Mouse (Mus musculus) MEL (cell line): ENCODE data around the gene Atp2a3. TPM values are rescaled to one million over a fixed set of nuclear protein-coding genes. Genes with fewer than 3 reads are reported as not detected.

Source experiments
- DNase-seq: peaks from one replicate; pipeline ENCODE4 v3.0.0; 2011; ENCODE audit warnings: low read depth, low spot score
- H3K27ac ChIP-seq: 2 replicates; pipeline ENCODE4 v1.5.1; 2012; ENCODE audit warnings: low read depth, mild to moderate bottlenecking, control low read depth, low read length, moderate library complexity; ENCODE audit not compliant: control insufficient read depth
- H3K27me3 ChIP-seq, 2 experiments: fragments of 150-350 bp in 1 of 2; sonication (generic) in 1 of 2; 2 replicates each; pipeline ENCODE4 v1.6.1; 2012; ENCODE audit warnings: low read length in 2 of 2, mild to moderate bottlenecking in 2 of 2, improper control_type of control experiment in 1 of 2, moderate library complexity in 1 of 2; ENCODE audit not compliant: insufficient read depth in 2 of 2, control insufficient read depth in 1 of 2
- H3K36me3 ChIP-seq, 2 experiments: 2 replicates each; pipeline ENCODE4 v1.6.1; 2012 to 2014; ENCODE audit warnings: low read length in 2 of 2, improper control_type of control experiment in 1 of 2, inconsistent platforms in 1 of 2, mild to moderate bottlenecking in 1 of 2; ENCODE audit not compliant: insufficient read depth in 2 of 2, control insufficient read depth in 1 of 2
- H3K4me1 ChIP-seq, 2 experiments: fragments of 150-350 bp in 1 of 2; sonication (generic) in 1 of 2; 2 replicates each; pipeline ENCODE4 v1.6.1; 2012; ENCODE audit warnings: low read length in 2 of 2, improper control_type of control experiment in 1 of 2, mild to moderate bottlenecking in 1 of 2; ENCODE audit not compliant: insufficient read depth in 2 of 2, control insufficient read depth in 1 of 2
- H3K4me3 ChIP-seq, 2 experiments: fragments of 150-350 bp in 1 of 2; sonication (generic) in 1 of 2; 2 replicates each; pipeline ENCODE4 v1.5.1; 2012; ENCODE audit warnings: low read depth in 2 of 2, low read length in 2 of 2, mild to moderate bottlenecking in 2 of 2, moderate library complexity in 2 of 2, control low read depth in 1 of 2, improper control_type of control experiment in 1 of 2; ENCODE audit not compliant: control insufficient read depth in 1 of 2, insufficient read depth in 1 of 2
- H3K79me2 ChIP-seq: 2 replicates; pipeline ENCODE4 v1.6.1; 2012; ENCODE audit warnings: mild to moderate bottlenecking, low read length, moderate library complexity; ENCODE audit not compliant: control insufficient read depth, poor library complexity, insufficient read depth
- H3K9ac ChIP-seq: 2 replicates; pipeline ENCODE4 v1.6.1; 2012; ENCODE audit warnings: low read depth, mild to moderate bottlenecking, control low read depth, low read length, moderate library complexity; ENCODE audit not compliant: control insufficient read depth, poor library complexity, severe bottlenecking
- H3K9me3 ChIP-seq: fragments of 150-350 bp; sonication (generic); replicated peaks from 2 replicates; pipeline ENCODE4 v1.6.1; 2012; ENCODE audit warnings: mild to moderate bottlenecking, low read length, improper control_type of control experiment, moderate library complexity; ENCODE audit not compliant: insufficient read depth
- BHLHE40 ChIP-seq: IDR thresholded peaks from 2 replicates; pipeline ENCODE4 v1.6.1; 2012; ENCODE audit warnings: low read depth, mild to moderate bottlenecking, inconsistent platforms, low read length, improper control_type of control experiment, borderline replicate concordance
- CHD1 ChIP-seq: IDR thresholded peaks from 2 replicates; pipeline ENCODE4 v1.6.1; 2012; ENCODE audit warnings: low read depth, mild to moderate bottlenecking, inconsistent platforms, low read length, improper control_type of control experiment
- CTCF ChIP-seq, 3 experiments: IDR thresholded peaks in 2 of 3; conservative IDR thresholded peaks in 1 of 3; 2 replicates each; pipeline ENCODE4 v1.5.1; 2011 to 2012; ENCODE audit warnings: low read length in 3 of 3, low read depth in 2 of 3, mild to moderate bottlenecking in 2 of 3, improper control_type of control experiment in 1 of 3, inconsistent platforms in 1 of 3, mixed read lengths in 1 of 3, moderate library complexity in 1 of 3; ENCODE audit not compliant: control insufficient read depth in 1 of 3, insufficient read depth in 1 of 3, poor library complexity in 1 of 3, severe bottlenecking in 1 of 3
- E2F4 ChIP-seq: IDR thresholded peaks from 2 replicates; pipeline ENCODE4 v1.6.1; 2011; ENCODE audit warnings: low read depth, low read length, improper control_type of control experiment, borderline replicate concordance
- EP300 ChIP-seq, 2 experiments: IDR thresholded peaks; 2 replicates each; pipeline ENCODE4 v1.6.1; 2011; ENCODE audit warnings: improper control_type of control experiment in 2 of 2, low read length in 2 of 2, low read depth in 1 of 2, mild to moderate bottlenecking in 1 of 2
- ETS1 ChIP-seq: IDR thresholded peaks from 2 replicates; pipeline ENCODE4 v1.6.1; 2012; ENCODE audit warnings: low read depth, mild to moderate bottlenecking, inconsistent platforms, low read length, improper control_type of control experiment, moderate library complexity
- GATA1 ChIP-seq: IDR thresholded peaks from 2 replicates; pipeline ENCODE4 v1.6.1; 2011; ENCODE audit warnings: low read depth, low read length, improper control_type of control experiment
- JUND ChIP-seq: IDR thresholded peaks from 2 replicates; pipeline ENCODE4 v1.6.1; 2011; ENCODE audit warnings: low read depth, mild to moderate bottlenecking, improper control_type of control experiment, low read length
- MAX ChIP-seq: IDR thresholded peaks from 2 replicates; pipeline ENCODE4 v1.6.1; 2011; ENCODE audit warnings: low read length, improper control_type of control experiment
- MAZ ChIP-seq: IDR thresholded peaks from 2 replicates; pipeline ENCODE4 v1.6.1; 2012; ENCODE audit warnings: low read depth, mild to moderate bottlenecking, inconsistent platforms, low read length, improper control_type of control experiment
- MYB ChIP-seq: IDR thresholded peaks from 2 replicates; pipeline ENCODE4 v1.6.1; 2011; ENCODE audit warnings: mild to moderate bottlenecking, low read depth, low read length, improper control_type of control experiment
- MYC ChIP-seq: IDR thresholded peaks from 2 replicates; pipeline ENCODE4 v1.6.1; 2011; ENCODE audit warnings: low read depth, mild to moderate bottlenecking, low read length, improper control_type of control experiment, moderate library complexity
- NRF1 ChIP-seq: IDR thresholded peaks from 2 replicates; pipeline ENCODE4 v1.6.1; 2014; ENCODE audit warnings: low read depth, mild to moderate bottlenecking, inconsistent platforms, low read length, improper control_type of control experiment, moderate library complexity; ENCODE audit not compliant: poor library complexity, insufficient read depth, severe bottlenecking
- POLR2AphosphoS2 ChIP-seq: IDR thresholded peaks from 2 replicates; pipeline ENCODE4 v1.6.1; 2011; ENCODE audit warnings: low read length, improper control_type of control experiment
- POLR2AphosphoS5 ChIP-seq: IDR thresholded peaks from 2 replicates; pipeline ENCODE4 v1.6.1; 2012; ENCODE audit warnings: low read depth, borderline replicate concordance, mild to moderate bottlenecking, inconsistent platforms, low read length, moderate library complexity, mixed read lengths
- RAD21 ChIP-seq: IDR thresholded peaks from 2 replicates; pipeline ENCODE4 v1.6.1; 2011; ENCODE audit warnings: mild to moderate bottlenecking, low read depth, low read length, improper control_type of control experiment
- RCOR1 ChIP-seq: IDR thresholded peaks from 2 replicates; pipeline ENCODE4 v1.6.1; 2012; ENCODE audit warnings: low read depth, mild to moderate bottlenecking, inconsistent platforms, low read length, improper control_type of control experiment
- SIN3A ChIP-seq: IDR thresholded peaks from 2 replicates; pipeline ENCODE4 v1.6.1; 2012; ENCODE audit warnings: low read length, improper control_type of control experiment, inconsistent platforms
- SMC3 ChIP-seq: IDR thresholded peaks from 2 replicates; pipeline ENCODE4 v1.6.1; 2011; ENCODE audit warnings: low read depth, low read length, improper control_type of control experiment
- TAL1 ChIP-seq: IDR thresholded peaks from 2 replicates; pipeline ENCODE4 v1.6.1; 2012; ENCODE audit warnings: mild to moderate bottlenecking, inconsistent platforms, low read length, moderate library complexity, mixed read lengths
- TBP ChIP-seq: IDR thresholded peaks from 2 replicates; pipeline ENCODE4 v1.8.0; 2011; ENCODE audit warnings: low read depth, low read length, improper control_type of control experiment
- TCF12 ChIP-seq: IDR thresholded peaks from 2 replicates; pipeline ENCODE4 v1.6.1; 2014; ENCODE audit warnings: low read depth, mild to moderate bottlenecking, inconsistent platforms, low read length, improper control_type of control experiment, moderate library complexity
- USF1 ChIP-seq: IDR thresholded peaks from 2 replicates; pipeline ENCODE4 v1.6.1; 2014; ENCODE audit warnings: low read depth, mild to moderate bottlenecking, inconsistent platforms, low read length, improper control_type of control experiment, moderate library complexity
- ZC3H11A ChIP-seq: IDR thresholded peaks from 2 replicates; pipeline ENCODE4 v1.6.1; 2012; ENCODE audit warnings: low read depth, mild to moderate bottlenecking, inconsistent platforms, low read length, improper control_type of control experiment
- ZNF384 ChIP-seq: IDR thresholded peaks from 2 replicates; pipeline ENCODE4 v1.6.1; 2012; ENCODE audit warnings: low read depth, mild to moderate bottlenecking, inconsistent platforms, low read length, improper control_type of control experiment
- polyA plus RNA-seq, 2 experiments: library from polyadenylated mRNA; stranded (reverse) in 1 of 2; unstranded in 1 of 2; fragments of >175 nt in 1 of 2; fragments of >200 nt in 1 of 2; gene quantifications; 2 replicates each; pipeline versions ENCODE4 v1.2.1 to v1.2.4; 2012; ENCODE audit warnings: low replicate concordance in 2 of 2, low read depth in 1 of 2; ENCODE audit not compliant: insufficient read length in 2 of 2, insufficient read depth in 1 of 2, missing spikeins in 1 of 2
- total RNA-seq: library from RNA; depleted of rRNA; stranded (reverse); fragments of 300-350 nt; gene quantifications from 2 replicates; pipeline ENCODE4 v1.2.3, GENCODE M21; 2012

The Atp2a3 gene
- total and polyA plus RNA-seq, 3 experiments = 10.7 to 49.9 TPM; not detected in 1

DNA sequence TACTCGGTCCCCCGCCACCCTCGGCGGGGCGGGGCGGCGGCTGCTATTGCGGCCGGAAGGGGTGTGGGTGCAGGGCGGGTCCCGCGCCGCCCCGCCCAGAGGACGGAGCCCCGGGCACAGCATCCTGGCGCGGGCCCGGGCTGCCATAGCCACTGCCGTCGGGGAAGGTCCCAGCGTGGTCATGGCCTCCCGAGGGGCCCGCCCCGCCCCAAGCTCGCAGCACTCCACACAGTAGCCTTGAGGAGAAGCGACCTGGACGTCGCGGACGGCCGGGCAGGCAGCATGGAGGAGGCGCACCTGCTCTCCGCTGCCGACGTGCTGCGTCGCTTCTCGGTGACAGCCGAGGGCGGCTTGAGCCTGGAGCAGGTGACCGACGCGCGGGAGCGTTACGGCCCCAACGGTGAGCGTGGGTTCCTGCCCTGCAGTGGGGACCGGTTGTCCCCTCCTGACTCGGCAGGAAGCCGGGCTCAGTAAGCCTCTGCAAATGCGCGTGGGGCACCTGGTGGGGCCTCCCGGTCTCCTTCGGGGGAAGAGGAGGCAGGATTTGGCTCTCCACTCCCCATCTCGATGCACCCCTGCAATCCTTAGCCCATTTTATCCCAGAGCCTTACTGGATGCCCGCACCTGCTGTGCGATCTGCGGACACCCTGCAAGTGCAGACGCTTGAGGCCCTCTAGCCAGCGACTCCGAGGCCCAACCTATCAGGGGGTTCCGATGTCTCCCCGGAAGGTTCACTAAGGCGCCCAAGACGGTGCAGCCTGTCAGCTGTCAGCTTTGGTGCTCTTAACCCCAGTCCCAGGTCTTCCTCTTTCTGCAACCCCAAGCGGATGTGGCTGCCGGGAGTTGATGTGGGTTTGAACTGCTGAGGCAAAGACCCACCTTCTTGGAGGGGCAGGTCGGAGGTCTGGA lies at the start of gene Atp2a3 (continued):
- TF ChIP-seq ZNF384 (no peak), TAL1 (peak; percentile 59), EP300 (IDR thresholded peaks at IDR 0.05; ENCODE audit: low read depth in 1 of 2, low read length in 2 of 2) (peak in 1 of 2 experiments; percentile 51; a peak in 2 of 4 replicates), JUND (no peak), MAX (peak; percentile 68; the same call in 1 of the 2 replicates), TBP (peak; percentile 69)
- TF ChIP-seq, all 39 proteins: peak for 20

DNA sequence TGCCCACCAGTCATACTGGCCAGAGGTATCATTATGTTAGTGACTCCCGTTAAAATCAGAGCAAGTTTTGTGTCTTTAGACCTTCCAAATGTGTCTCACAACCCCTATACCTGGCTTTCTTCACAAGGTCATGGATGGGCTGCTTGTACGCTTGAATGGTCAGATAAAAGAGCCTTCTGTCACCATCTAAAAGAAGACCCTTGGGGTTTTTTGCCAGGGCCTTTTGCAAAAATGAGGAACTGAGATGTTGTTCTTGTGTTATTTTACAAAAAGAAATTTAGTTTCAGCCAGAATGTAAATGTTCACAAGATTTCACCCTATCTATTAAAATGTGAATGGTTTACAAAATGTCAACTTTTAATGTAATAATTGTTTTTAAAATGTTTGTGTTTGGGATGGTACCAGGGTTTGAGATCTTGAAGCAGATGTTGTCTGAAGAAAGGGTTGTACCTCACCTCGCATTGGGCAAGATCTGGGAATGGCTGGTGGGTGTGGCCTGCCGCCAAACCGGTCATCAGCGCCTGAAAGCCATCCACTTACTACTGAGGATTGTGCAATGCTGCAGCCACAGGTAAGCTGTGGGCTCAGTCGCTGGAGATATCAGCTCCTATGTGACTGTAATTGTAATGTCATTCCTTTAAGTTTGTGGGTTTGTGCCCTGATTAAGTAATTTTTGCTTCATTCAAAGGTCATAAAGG lies 43.5 kb upstream of the Atp2a3 start:
- Histone ChIP-seq H3K9me3 (no peaks in the 10 kb centered on the region), H3K27me3 (no peaks in the 10 kb centered on the region), H3K36me3 (peaks cover under 1 to 18% of the 10 kb centered on the region in 2 experiments; a peak in 3 of 4 replicates), H3K4me1 (peaks cover 0 to under 1% of the 10 kb centered on the region in 2 experiments; a peak in 1 of 4 replicates), H3K79me2 (no peaks in the 10 kb centered on the region), H3K4me3 (no peak overlapping the region), H3K27ac (no peak overlapping the region), H3K9ac (no peak overlapping the region)
- no peak for TF ChIP-seq CTCF (IDR thresholded peaks at IDR 0.05 in 2 of 3, conservative IDR thresholded peaks at IDR 0.05 in 1 of 3; ENCODE audit: control insufficient read depth in 1 of 3, insufficient read depth in 1 of 3, low read depth in 2 of 3, low read length in 3 of 3, poor library complexity in 1 of 3, severe bottlenecking in 1 of 3)
- no peak for TF ChIP-seq GATA1
- TF ChIP-seq SMC3 = no peak
- no peak for TF ChIP-seq NRF1
- TF ChIP-seq POLR2AphosphoS5 = no peak
- no peak for TF ChIP-seq ZC3H11A
- no peak for TF ChIP-seq BHLHE40
- TF ChIP-seq TAL1 = no peak
- no peak for TF ChIP-seq EP300 (IDR thresholded peaks at IDR 0.05; ENCODE audit: low read depth in 1 of 2, low read length in 2 of 2)
- no peak for TF ChIP-seq POLR2AphosphoS2
- DNase-seq = no peak

- Histone ChIP-seq H3K27me3 (no peaks in the 10 kb centered on the region), H3K79me2 (no peaks in the 10 kb centered on the region), H3K4me1 (peaks cover 18 to 29% of the 10 kb centered on the region in 2 experiments), H3K9ac (no peak overlapping the region), H3K4me3 (no peak overlapping the region), H3K36me3 (peaks cover under 1 to 27% of the 10 kb centered on the region in 2 experiments; a peak in 2 of 4 replicates), H3K9me3 (no peaks in the 10 kb centered on the region), H3K27ac (no peak overlapping the region)
- DNase-seq = peak; percentile 84
- TF ChIP-seq RCOR1 = 0 out of 2 replicates have a peak, but pooled peaks have one; percentile 46
- peak; percentile 4; the same call in 1 of the 2 replicates for TF ChIP-seq SMC3
- no peak for TF ChIP-seq MYB
- peak in 1 of 2 experiments; percentile 33; a peak in 1 of 4 replicates for TF ChIP-seq EP300 (IDR thresholded peaks at IDR 0.05; ENCODE audit: low read depth in 1 of 2, low read length in 2 of 2)
- TF ChIP-seq MAX = no peak
- no peak for TF ChIP-seq E2F4
- peak; percentile 91 for TF ChIP-seq SIN3A
- no peak for TF ChIP-seq ZNF384
- no peak for TF ChIP-seq MYC
- TF ChIP-seq CHD1 = no peak
- TF ChIP-seq ETS1 = peak; percentile 85
- TF ChIP-seq RAD21 = no peak
- 0 out of 2 replicates have a peak, but pooled peaks have one; percentile 27 for TF ChIP-seq GATA1
- TF ChIP-seq TCF12 = no peak
- no peak for TF ChIP-seq USF1
- TF ChIP-seq MAZ = no peak; the same call in 1 of the 2 replicates
- TF ChIP-seq TBP = 0 out of 2 replicates have a peak, but pooled peaks have one; percentile 29
Measured at GRCm38 (mm10) chr11:72923116-72923515, 37.9 kb upstream of the Atp2a3 start.
